Mouse (Mus musculus) right cerebral cortex, postnatal 14 days (tissue): Measurements from ENCODE around the gene Ust.

Source experiments
- DNase-seq: peaks from one replicate; pipeline ENCODE4 v3.0.0; 2022

Gene Ust

GRCm38 (mm10) chr10:8213906-8214421 is 304.7 kb downstream of the Ust start:
- DNase-seq, result no peak

- DNase-seq, result no peak
Observed at GRCm38 (mm10) chr10:8213266-8213905, 305.2 kb downstream of the Ust start.

- no peak for DNase-seq
Observed at GRCm38 (mm10) chr10:8212611-8213226, 305.9 kb downstream of the Ust start.

GRCm38 (mm10) chr10:8211694-8212093 is 306.9 kb downstream of the Ust start:
- DNase-seq, result no peak

- DNase-seq, result no peak
Observed at GRCm38 (mm10) chr10:8210366-8210765, 308.3 kb downstream of the Ust start.

GRCm38 (mm10) chr10:8207358-8207757 is 311.3 kb downstream of the Ust start:
- DNase-seq, result no peak

GRCm38 (mm10) chr10:8203681-8204080 is 314.9 kb downstream of the Ust start:
- DNase-seq, result no peak

- DNase-seq, result no peak
Observed at GRCm38 (mm10) chr10:8199816-8200215, 318.8 kb downstream of the Ust start.

- DNase-seq, result peak; percentile 14
Observed at GRCm38 (mm10) chr10:8199026-8199756, 319.4 kb downstream of the Ust start.

- no peak for DNase-seq
Observed at GRCm38 (mm10) chr10:8197661-8198060, 321.0 kb downstream of the Ust start.

GRCm38 (mm10) chr10:8196300-8196699 is 322.3 kb downstream of the Ust start:
- DNase-seq, result peak; percentile 59

- DNase-seq, result no peak
Observed at GRCm38 (mm10) chr10:8195730-8196129, 322.9 kb downstream of the Ust start.

GRCm38 (mm10) chr10:8189331-8189981 is 329.2 kb downstream of the Ust start:
- DNase-seq, result no peak

GRCm38 (mm10) chr10:8185586-8185985 is 333.0 kb downstream of the Ust start:
- DNase-seq, result no peak

- DNase-seq, result no peak
Observed at GRCm38 (mm10) chr10:8184711-8185110, 333.9 kb downstream of the Ust start.

- no peak for DNase-seq
Observed at GRCm38 (mm10) chr10:8183171-8183570, 335.5 kb downstream of the Ust start.

GRCm38 (mm10) chr10:8181596-8182185 is 336.9 kb downstream of the Ust start:
- no peak for DNase-seq

- DNase-seq, result no peak
Observed at GRCm38 (mm10) chr10:8177618-8178017, 341.0 kb downstream of the Ust start.

GRCm38 (mm10) chr10:8176351-8177053 is 342.1 kb downstream of the Ust start:
- DNase-seq, result no peak

- no peak for DNase-seq
Observed at GRCm38 (mm10) chr10:8176008-8176350, 342.6 kb downstream of the Ust start.

GRCm38 (mm10) chr10:8174697-8175096 is 343.9 kb downstream of the Ust start:
- DNase-seq, result no peak

GRCm38 (mm10) chr10:8174230-8174629 is 344.4 kb downstream of the Ust start:
- DNase-seq, result no peak
